Mouse (Mus musculus) cerebellum, postnatal 25 days (tissue): ENCODE results near the gene Slc9c1.
"Not testable (repeated sequence)": the region's sequence is repeated elsewhere in the genome, so short reads cannot be mapped to it uniquely, and the experiment has no call there.

Experiments used
- DNase-seq, 2 experiments: peaks; one replicate each; pipeline ENCODE4 v3.0.0; 2021; ENCODE audit warnings: mixed read lengths in 2 of 2

The Slc9c1 gene

GRCm38 (mm10) chr16:45535009-45535408 lies at the start of gene Slc9c1:
Gene Slc9c1 (plus strand): TSS chr16:45535309.
- no peak for DNase-seq

DNA sequence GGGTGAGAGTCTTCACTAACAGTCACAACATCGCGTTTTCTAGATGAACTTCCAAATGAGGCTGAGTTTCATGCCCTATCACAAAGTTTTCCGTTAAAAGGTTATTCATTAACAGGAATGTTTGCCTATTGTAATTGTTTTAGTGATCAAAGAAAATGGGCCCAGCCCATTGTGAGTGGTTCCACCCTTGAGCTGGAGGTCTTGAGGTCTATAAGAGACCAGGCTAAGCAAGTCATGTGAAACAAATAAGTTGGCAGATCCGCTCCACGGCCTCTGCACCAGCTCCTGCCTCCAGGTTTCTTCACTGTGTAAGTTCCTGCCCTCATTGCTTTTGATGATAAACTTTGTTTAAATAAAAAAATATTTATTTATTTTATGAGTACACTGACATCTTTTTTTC lies 42.2 kb upstream of the Slc9c1 start, which contains the start of gene Gm609:
Gene Gm609, minus strand, starts transcription at position 43 of the 400 bp plus-strand sequence.
- no peak for DNase-seq

DNA sequence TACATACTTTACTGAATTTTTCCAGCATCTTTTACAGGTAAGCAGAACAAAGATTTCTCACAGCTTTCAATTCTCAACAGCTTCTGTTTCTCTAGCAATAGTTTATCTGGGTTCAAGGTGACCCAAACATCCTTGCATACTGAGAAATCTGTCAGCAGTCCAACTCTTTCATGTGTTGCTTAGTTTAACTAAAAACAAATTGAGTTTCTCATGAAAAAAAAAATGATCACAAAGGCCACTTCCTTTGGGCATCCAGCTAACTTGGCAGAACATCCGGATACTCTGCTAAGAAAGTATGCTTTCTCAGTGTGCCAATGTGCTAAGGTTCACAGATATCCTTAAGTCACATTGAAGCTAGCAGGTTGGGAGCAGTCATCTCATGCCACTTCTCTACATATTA lies 39.8 kb upstream of the Slc9c1 start:
- DNase-seq, result no peak

GRCm38 (mm10) chr16:45525551-45525950 lies 9.6 kb upstream of the Slc9c1 start:
- no peak for DNase-seq

DNA sequence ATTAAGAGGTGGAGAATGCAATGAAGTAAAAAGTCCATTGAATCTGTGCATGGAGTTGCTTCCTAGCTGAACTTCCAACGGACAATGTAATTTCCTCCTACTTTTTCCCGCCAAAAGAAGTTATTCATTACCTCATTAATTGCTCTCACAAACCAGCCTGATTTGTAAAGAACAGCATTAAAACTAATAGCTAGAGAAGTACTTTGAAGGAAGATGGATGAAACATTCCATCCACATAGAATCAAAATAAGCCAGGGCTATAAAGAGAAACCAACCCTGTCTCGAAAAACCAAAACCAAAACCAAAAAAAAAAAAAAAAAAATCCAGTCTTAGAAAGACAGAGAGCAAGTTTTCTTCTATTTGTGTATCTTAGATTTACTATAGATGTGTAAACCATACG lies 3.2 kb upstream of the Slc9c1 start, which contains the start of gene Gm17783:
Gene Gm17783, minus strand, starts transcription at position 101 of the 400 bp plus-strand sequence.
- no peak for DNase-seq

GRCm38 (mm10) chr16:45538342-45538741 lies 3.2 kb downstream of the Slc9c1 start:
- not testable (repeated sequence) for DNase-seq

- no peak for DNase-seq
These were observed 7.0 kb downstream of the Slc9c1 start for GRCm38 (mm10) chr16:45542108-45542507.

DNA sequence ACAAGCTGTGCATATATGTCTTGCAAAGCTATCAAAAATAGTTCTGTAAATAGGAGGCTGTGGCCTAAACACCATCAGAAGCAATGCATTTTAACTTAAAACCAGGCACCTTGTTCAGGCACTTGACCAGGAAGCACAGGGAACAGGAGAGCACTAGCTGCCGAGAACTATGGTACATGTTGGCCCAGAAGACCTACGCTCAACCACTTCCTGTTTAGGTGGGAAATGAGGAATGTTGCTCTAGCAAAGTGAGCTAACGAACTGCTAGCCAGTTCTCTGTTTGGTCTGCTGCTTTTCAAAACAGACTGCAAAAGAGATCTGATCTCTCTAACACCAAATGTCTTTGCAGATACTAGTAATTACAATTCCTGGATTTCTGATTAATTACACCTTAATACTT lies 9.2 kb downstream of the Slc9c1 start:
- no peak for DNase-seq

DNA sequence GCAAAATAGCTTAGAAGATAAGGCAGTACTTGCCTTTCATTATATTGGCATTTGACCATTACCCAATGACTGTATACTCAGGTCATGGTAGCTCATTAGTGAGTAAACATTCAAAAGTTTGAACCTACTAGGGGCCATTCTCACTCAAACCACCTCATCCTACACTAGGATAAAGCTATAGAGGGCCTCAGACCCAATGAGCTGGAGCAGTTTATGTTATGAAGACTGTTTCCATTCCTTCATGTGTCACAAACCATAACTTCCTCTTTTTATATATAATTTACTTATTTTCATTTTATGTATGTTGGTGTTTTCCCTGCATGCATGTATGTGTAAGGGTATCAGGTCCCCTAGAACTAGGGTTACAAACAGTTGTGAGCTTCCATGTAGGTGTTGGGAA lies 12.9 kb downstream of the Slc9c1 start:
- DNase-seq, result no peak

- DNase-seq, result no peak
These were observed 16.5 kb downstream of the Slc9c1 start for GRCm38 (mm10) chr16:45551579-45551978.

DNA sequence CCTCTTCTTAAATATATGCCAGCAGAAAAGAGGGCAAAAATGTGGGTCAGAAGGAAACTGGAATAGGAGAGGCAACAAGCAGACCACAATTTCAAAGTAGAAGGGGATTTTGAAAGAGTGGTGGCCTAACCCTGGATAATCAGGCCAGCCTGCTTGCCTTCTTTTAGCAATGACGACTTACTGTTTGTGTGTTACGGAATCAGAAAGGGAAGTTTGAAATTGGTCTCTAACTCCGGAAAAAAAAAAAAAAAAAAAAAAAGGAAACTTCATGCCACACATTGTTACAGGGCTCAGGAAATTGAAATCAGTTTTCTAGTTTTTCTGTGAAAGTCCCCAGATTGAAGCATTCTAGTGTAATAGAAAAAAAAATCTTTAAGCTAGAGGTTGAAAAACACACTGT lies 26.6 kb downstream of the Slc9c1 start:
- no peak for DNase-seq

GRCm38 (mm10) chr16:45572307-45572706 lies 37.2 kb downstream of the Slc9c1 start:
- no peak for DNase-seq

GRCm38 (mm10) chr16:45579883-45580282 lies 44.8 kb downstream of the Slc9c1 start:
- no peak for DNase-seq

GRCm38 (mm10) chr16:45582512-45582911 lies 47.4 kb downstream of the Slc9c1 start:
- DNase-seq, result peak; percentile 8 to 21

GRCm38 (mm10) chr16:45593656-45594055 lies 58.5 kb downstream of the Slc9c1 start:
- no peak for DNase-seq

DNA sequence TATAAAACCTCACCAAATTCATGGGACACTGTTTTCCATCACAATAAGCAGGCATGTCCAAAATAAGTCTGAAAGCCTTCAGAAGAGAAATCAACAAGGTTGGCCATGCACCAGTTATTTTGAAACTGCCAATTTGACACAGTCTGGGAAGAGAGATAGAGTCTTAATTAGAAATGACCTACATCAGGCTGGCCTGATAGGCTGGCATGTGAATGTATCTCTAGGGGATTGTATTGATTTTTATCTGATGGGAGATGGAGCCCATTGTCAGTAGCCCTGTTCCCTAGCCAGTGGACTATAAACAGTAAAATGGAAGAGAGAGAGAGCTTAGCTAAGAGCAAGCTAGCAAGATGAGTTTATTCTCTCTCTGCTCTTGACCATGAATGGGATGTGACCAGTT lies 60.4 kb downstream of the Slc9c1 start:
- no peak for DNase-seq

DNA sequence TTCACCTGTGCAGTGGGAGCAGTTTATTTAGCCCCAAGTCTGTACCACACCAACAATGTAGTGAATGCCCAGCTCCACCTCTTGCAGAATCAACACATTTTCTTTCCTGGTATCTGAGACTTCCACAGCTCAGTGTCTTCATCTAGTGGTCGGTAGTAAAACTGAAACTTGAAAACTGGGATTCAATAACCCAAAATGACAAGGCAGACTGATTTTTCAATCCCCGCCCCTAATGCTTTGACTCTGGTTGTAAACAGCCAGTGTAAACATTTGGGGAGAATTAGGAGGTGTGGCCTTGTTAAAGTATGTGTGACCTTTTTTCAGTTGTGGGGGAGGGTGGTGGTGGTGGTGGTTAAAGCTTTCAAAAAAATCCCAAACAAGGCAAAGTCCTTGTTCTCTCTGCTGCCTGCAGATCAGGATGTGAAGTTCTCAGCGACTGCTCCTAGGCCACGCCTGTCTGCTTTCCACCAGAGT lies 73.4 kb downstream of the Slc9c1 start:
- no peak for DNase-seq

DNA sequence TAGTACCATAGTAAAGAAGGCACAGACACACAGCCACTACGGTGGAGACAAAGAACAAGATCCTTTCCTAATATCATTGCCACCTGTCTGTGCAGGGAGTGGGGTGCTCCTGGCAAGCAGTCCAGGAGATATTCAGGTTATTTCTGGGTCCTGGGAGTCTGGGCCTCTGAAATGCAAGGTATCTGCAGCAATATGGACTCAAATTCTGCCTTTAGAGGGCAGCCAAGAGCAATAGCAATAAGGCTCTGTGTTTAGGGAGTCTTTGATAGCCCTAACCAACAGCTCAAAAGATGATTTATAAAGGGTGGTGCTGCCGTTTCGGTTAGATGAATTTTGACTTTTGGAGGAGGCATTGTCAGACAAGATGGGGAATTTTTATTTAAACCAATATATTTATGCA lies 74.2 kb downstream of the Slc9c1 start:
- peak; percentile 11 to 29 for DNase-seq

- no peak for DNase-seq
These were observed 75.2 kb downstream of the Slc9c1 start, which contains the start of gene Gcsam for GRCm38 (mm10) chr16:45610267-45610666. Gene Gcsam (plus strand): TSS chr16:45610380.

DNA sequence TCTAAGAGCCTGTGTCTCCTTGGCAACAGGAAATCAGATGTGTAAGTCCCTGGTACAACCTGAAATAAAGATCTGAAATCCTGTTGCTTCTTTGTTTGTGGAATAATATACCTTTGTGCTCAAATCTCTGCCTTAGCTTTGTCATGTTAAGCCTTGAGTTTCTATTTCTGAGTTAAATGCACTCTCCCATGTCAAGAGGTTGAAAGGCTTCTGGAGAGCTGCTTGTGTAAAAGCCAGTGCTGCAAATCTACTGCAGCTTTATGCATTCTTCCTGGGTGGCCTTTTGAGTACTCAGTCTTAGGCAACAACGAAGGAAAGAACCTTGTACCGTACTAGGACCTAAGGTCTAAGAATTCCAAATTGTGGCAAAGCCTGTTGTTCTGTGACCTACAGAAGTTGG lies 78.1 kb downstream of the Slc9c1 start:
- DNase-seq, result no peak

GRCm38 (mm10) chr16:45615944-45616343 lies 80.8 kb downstream of the Slc9c1 start:
- DNase-seq, result no peak

GRCm38 (mm10) chr16:45619751-45620375 lies 84.8 kb downstream of the Slc9c1 start:
- no peak for DNase-seq

DNA sequence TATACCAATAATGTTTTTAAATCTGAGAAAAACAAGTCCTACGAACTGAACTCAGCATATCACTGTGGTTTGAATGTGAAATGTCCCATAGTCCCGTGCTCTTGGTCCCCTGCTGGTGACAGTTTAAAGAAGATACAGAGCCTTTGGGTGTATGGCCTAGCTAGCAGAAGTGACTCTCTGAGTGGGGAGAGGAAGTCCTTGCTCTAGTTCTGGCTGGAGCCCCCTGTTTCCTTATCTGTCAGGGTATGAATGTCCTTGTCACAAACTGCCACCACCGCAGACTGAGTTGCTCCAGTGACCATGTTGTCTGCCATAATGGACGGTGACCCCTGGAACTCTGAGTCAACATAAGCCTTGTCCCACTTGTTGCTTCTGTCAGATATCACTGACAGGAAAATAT lies 88.1 kb downstream of the Slc9c1 start:
- no peak for DNase-seq

GRCm38 (mm10) chr16:45624791-45625190 lies 89.7 kb downstream of the Slc9c1 start:
- no peak for DNase-seq

DNA sequence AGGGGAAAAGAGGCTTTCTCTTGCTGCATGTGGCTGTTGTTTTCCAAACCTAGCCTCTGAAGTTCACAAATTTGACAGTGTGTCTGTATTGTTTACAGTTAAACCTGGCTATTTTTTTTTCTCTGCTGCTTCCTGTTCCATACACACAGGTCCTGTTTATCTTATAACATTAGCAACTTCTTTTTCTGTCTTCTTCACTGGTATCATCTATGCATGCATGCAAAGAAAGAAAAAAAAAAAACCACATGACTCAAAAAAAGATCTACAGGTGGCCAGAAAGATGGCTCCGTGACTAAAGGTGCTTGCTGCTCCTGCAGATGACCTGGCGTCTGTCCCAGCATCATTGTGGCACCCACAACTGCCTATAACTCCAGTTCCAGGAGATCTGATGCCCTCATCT lies 90.2 kb downstream of the Slc9c1 start:
- DNase-seq, result peak in 1 of 2 experiments; percentile 7
